Mouse (Mus musculus): ENCODE data around the gene Nrxn1. TPM values are rescaled to one million over a fixed set of nuclear protein-coding genes. Genes with fewer than 3 reads are reported as not detected.

Nrxn1 gene
- total and polyA plus RNA-seq, 3 experiments: not detected

DNA sequence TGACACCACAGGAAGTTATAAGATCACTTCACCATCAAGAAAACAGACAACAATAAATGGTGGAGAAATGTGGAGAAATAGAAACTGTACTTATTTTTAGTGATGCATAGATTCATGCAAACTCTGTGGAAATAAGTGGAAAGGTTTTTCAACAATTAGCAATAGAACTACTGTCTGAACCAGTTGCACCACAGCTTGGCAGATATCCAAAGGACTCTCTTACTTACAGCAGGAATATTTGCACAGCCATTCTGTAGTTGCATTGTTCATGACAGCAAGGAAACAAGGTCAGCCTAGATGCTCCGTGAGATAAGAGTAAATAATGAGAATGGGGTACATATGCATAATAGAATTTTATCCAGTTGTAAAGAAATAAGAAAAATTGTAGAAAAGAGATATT lies 965.3 kb downstream of the Nrxn1 start:
- H3K4me1 ChIP-seq (ENCODE audit: control insufficient read depth in 1 of 2, insufficient read depth in 2 of 2, low read length in 2 of 2): no peaks in the 10 kb centered on the region
- TF ChIP-seq TBP (IDR thresholded peaks at IDR 0.05; ENCODE audit: low read depth, low read length) (no peak), KAT2A (conservative IDR thresholded peaks at IDR 0.05; ENCODE audit: low read depth, low read length) (no peak), NRF1 (IDR thresholded peaks at IDR 0.05; ENCODE audit: insufficient read depth, low read depth, low read length, poor library complexity, severe bottlenecking) (no peak), USF1 (IDR thresholded peaks at IDR 0.05; ENCODE audit: low read depth, low read length) (no peak), MEF2A (IDR thresholded peaks at IDR 0.05; ENCODE audit: extremely low read depth, insufficient replicate concordance, low read depth, low read length, poor library complexity, severe bottlenecking) (no peak), TAL1 (IDR thresholded peaks at IDR 0.05; ENCODE audit: low read length) (no peak), SIN3A (IDR thresholded peaks at IDR 0.05; ENCODE audit: low read length) (no peak)
- no peak overlapping the region for H3K27ac ChIP-seq (ENCODE audit: control insufficient read depth, low read depth, low read length)
- no peak for DNase-seq (ENCODE audit: low read depth, low spot score)
- H3K4me3 ChIP-seq (ENCODE audit: control insufficient read depth in 1 of 2, insufficient read depth in 1 of 2, low read depth in 2 of 2, low read length in 2 of 2): no peak overlapping the region
- H3K36me3 ChIP-seq (ENCODE audit: control insufficient read depth in 1 of 2, insufficient read depth in 2 of 2, low read length in 2 of 2): no peaks in the 10 kb centered on the region
- no peaks in the 10 kb centered on the region for H3K79me2 ChIP-seq (ENCODE audit: control insufficient read depth, insufficient read depth, low read length, poor library complexity)
- H3K9ac ChIP-seq (ENCODE audit: control insufficient read depth, low read depth, low read length, poor library complexity, severe bottlenecking): no peak overlapping the region
- H3K9me3 ChIP-seq (replicated peaks; ENCODE audit: insufficient read depth, low read length): no peaks in the 10 kb centered on the region
- no peaks in the 10 kb centered on the region for H3K27me3 ChIP-seq (ENCODE audit: control insufficient read depth in 1 of 2, insufficient read depth in 2 of 2, low read length in 2 of 2)

DNA sequence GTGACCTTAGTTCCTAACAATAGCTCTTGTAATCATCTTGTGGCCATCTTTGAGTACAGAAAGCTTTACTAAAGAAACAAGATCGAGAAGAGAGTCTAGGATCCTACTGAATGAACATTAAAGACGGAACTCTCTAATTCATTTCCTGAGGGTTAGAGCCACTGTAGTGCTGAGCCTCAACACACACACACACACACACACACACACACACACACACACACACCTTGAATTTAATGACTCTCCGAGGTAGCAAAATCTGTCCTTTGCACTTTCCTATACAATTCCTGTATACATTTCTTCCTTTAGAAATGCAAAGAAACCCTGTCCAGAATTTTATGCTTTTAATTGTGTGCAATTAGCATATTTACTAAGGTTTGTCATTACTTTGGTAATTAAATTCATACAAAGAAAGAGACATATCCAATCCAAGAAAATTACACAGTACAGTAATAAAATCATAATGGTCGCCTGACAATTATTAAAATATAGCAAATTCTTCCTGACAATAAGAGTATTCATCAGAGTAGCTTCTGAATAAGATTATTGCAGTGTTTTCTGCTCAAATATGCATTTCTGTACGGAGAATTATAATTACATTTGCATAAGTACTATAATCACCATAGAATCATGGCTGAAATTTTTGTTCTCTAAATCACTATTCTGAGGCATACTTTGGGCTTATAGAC lies 969.9 kb downstream of the Nrxn1 start:
- no peaks in the 10 kb centered on the region for H3K27me3 ChIP-seq (ENCODE audit: control insufficient read depth in 1 of 2, insufficient read depth in 2 of 2, low read length in 2 of 2)
- H3K9ac ChIP-seq (ENCODE audit: control insufficient read depth, low read depth, low read length, poor library complexity, severe bottlenecking): no peak overlapping the region

DNA sequence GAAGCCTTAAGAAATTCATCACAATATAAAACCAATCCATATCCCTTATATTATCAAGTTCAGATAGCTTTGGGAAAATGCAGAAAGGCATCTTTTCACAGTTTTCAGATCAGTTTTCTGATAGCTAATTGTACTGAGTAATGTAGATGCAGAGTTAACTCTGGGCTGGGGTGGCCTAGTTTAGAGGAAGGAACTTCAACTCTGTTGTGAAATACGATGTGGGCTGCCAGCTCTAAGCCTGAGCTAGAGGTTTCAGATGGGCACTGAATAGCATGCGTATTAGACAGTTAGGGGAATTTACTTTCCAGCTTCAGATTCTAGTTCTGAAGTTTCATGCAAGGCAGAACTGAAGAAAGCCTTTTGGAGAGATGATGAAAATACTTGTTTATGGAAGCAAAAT lies 976.6 kb downstream of the Nrxn1 start:
- TF ChIP-seq E2F4 (IDR thresholded peaks at IDR 0.05; ENCODE audit: borderline replicate concordance, low read depth, low read length): no peak
- no peak for TF ChIP-seq UBTF (IDR thresholded peaks at IDR 0.05; ENCODE audit: borderline replicate concordance, insufficient read depth, low read depth, low read length)
- TF ChIP-seq POLR2AphosphoS2 (IDR thresholded peaks at IDR 0.05; ENCODE audit: low read length): no peak
- no peak for TF ChIP-seq TAL1 (IDR thresholded peaks at IDR 0.05; ENCODE audit: low read length)
- TF ChIP-seq MYC (IDR thresholded peaks at IDR 0.05; ENCODE audit: low read depth, low read length): no peak
- no peak for TF ChIP-seq MXI1 (IDR thresholded peaks at IDR 0.05; ENCODE audit: low read depth, low read length)
- no peak for TF ChIP-seq MYB (IDR thresholded peaks at IDR 0.05; ENCODE audit: low read depth, low read length)
- no peak for TF ChIP-seq SIN3A (IDR thresholded peaks at IDR 0.05; ENCODE audit: low read length)
- no peak for TF ChIP-seq EP300 (IDR thresholded peaks at IDR 0.05; ENCODE audit: low read depth in 1 of 2, low read length in 2 of 2)
- no peak for TF ChIP-seq BHLHE40 (IDR thresholded peaks at IDR 0.05; ENCODE audit: borderline replicate concordance, low read depth, low read length)
- TF ChIP-seq TBP (IDR thresholded peaks at IDR 0.05; ENCODE audit: low read depth, low read length): no peak
- TF ChIP-seq RAD21 (IDR thresholded peaks at IDR 0.05; ENCODE audit: low read depth, low read length): no peak
- no peak for TF ChIP-seq USF2 (IDR thresholded peaks at IDR 0.05; ENCODE audit: borderline replicate concordance in 1 of 2, insufficient read depth in 1 of 2, low read depth in 1 of 2, low read length in 2 of 2)
- no peak for TF ChIP-seq USF1 (IDR thresholded peaks at IDR 0.05; ENCODE audit: low read depth, low read length)
- no peak for TF ChIP-seq ETS1 (IDR thresholded peaks at IDR 0.05; ENCODE audit: low read depth, low read length)
- no peaks in the 10 kb centered on the region for H3K36me3 ChIP-seq (ENCODE audit: control insufficient read depth in 1 of 2, insufficient read depth in 2 of 2, low read length in 2 of 2)

More for the DNA sequence above, 969.9 kb downstream of the Nrxn1 start:
- Histone ChIP-seq H3K9me3 (replicated peaks; ENCODE audit: insufficient read depth, low read length) (no peaks in the 10 kb centered on the region), H3K4me3 (ENCODE audit: control insufficient read depth in 1 of 2, insufficient read depth in 1 of 2, low read depth in 2 of 2, low read length in 2 of 2) (no peak overlapping the region), H3K27ac (ENCODE audit: control insufficient read depth, low read depth, low read length) (no peak overlapping the region), H3K36me3 (ENCODE audit: control insufficient read depth in 1 of 2, insufficient read depth in 2 of 2, low read length in 2 of 2) (no peaks in the 10 kb centered on the region), H3K79me2 (ENCODE audit: control insufficient read depth, insufficient read depth, low read length, poor library complexity) (no peaks in the 10 kb centered on the region), H3K4me1 (ENCODE audit: control insufficient read depth in 1 of 2, insufficient read depth in 2 of 2, low read length in 2 of 2) (no peaks in the 10 kb centered on the region)
- no peak for TF ChIP-seq CTCF (IDR thresholded peaks at IDR 0.05 in 2 of 3, conservative IDR thresholded peaks at IDR 0.05 in 1 of 3; ENCODE audit: control insufficient read depth in 1 of 3, insufficient read depth in 1 of 3, low read depth in 2 of 3, low read length in 3 of 3, poor library complexity in 1 of 3, severe bottlenecking in 1 of 3)
- TF ChIP-seq POLR2AphosphoS2 (IDR thresholded peaks at IDR 0.05; ENCODE audit: low read length): no peak
- TF ChIP-seq TAL1 (IDR thresholded peaks at IDR 0.05; ENCODE audit: low read length): no peak
- TF ChIP-seq SMC3 (IDR thresholded peaks at IDR 0.05; ENCODE audit: low read depth, low read length): no peak
- TF ChIP-seq ZMIZ1 (IDR thresholded peaks at IDR 0.05; ENCODE audit: low read depth, low read length): no peak
- no peak for DNase-seq (ENCODE audit: low read depth, low spot score)

More for the DNA sequence above, 976.6 kb downstream of the Nrxn1 start:
- Histone ChIP-seq H3K79me2 (ENCODE audit: control insufficient read depth, insufficient read depth, low read length, poor library complexity) (no peaks in the 10 kb centered on the region), H3K27ac (ENCODE audit: control insufficient read depth, low read depth, low read length) (no peak overlapping the region), H3K9ac (ENCODE audit: control insufficient read depth, low read depth, low read length, poor library complexity, severe bottlenecking) (no peak overlapping the region), H3K4me1 (ENCODE audit: control insufficient read depth in 1 of 2, insufficient read depth in 2 of 2, low read length in 2 of 2) (no peaks in the 10 kb centered on the region), H3K9me3 (replicated peaks; ENCODE audit: insufficient read depth, low read length) (no peaks in the 10 kb centered on the region), H3K4me3 (ENCODE audit: control insufficient read depth in 1 of 2, insufficient read depth in 1 of 2, low read depth in 2 of 2, low read length in 2 of 2) (no peak overlapping the region), H3K27me3 (ENCODE audit: control insufficient read depth in 1 of 2, insufficient read depth in 2 of 2, low read length in 2 of 2) (no peaks in the 10 kb centered on the region)
- no peak for DNase-seq (ENCODE audit: low read depth, low spot score)

Measured in MEL (cell line).